Mouse (Mus musculus) heart, adult 8-10 months (tissue): Measurements from ENCODE around the gene Mga. TPM values are rescaled to one million over a fixed set of nuclear protein-coding genes. Genes with fewer than 3 reads are reported as not detected.

Experiments used
- microRNA-seq: library from miRNA; unstranded; fragments of <30 nt; microRNA quantifications from one replicate; pipeline ENCODE4 v1.2.0, GENCODE M21; 2022
- total RNA-seq, 4 experiments: library from RNA; stranded (reverse); gene quantifications; 2 replicates each; pipeline ENCODE4 v1.2.4; 2022

The Mga gene
- total RNA-seq, 4 experiments from 2014 or later: 33.6 to 39.0 (median 35.9) TPM

Small RNAs within 50 kb of the gene (microRNA-seq; reads per million reads assigned to microRNA genes)
- not detected for gene Mir7665

Other genes starting within 250 kb of the Mga start
- gene Ndufaf1, start 234.4 kb upstream of the Mga start, total RNA-seq: 10 to 100 TPM; 53.6 to 71.5 (median 63.6) TPM
- gene Rtf1, start 222.2 kb upstream of the Mga start, total RNA-seq: 10 to 100 TPM; 22.5 to 25.6 (median 24.1) TPM
- gene Itpka, start 154.9 kb upstream of the Mga start, total RNA-seq: under 1 TPM; 0.23 to 0.79 (median 0.54) TPM
- not detected for gene Ltk, start 136.8 kb upstream of the Mga start, total RNA-seq
- 10 to 100 TPM; 11.9 to 13.7 (median 13.4) TPM for gene Rpap1, start 109.7 kb upstream of the Mga start, total RNA-seq
- gene Tyro3, start 99.5 kb upstream of the Mga start, total RNA-seq: 1 to 10 TPM; 1.7 to 3.3 (median 2.2) TPM
- gene Mapkbp1, start 75.5 kb downstream of the Mga start, total RNA-seq: 1 to 10 TPM; 6.9 to 8.5 (median 8.3) TPM
- gene Jmjd7, start 130.3 kb downstream of the Mga start, total RNA-seq: 1 to 10 TPM; 6.6 to 8.6 (median 7.2) TPM
- under 1 TPM; 0.16 to 0.59 (median 0.21) TPM for gene Gm28042, start 130.3 kb downstream of the Mga start, total RNA-seq
- gene Pla2g4b, start 136.2 kb downstream of the Mga start, total RNA-seq: 1 to 10 TPM in 3 of 4 experiments, under 1 TPM in 1; 0.72 to 1.8 (median 1.3) TPM